Mouse (Mus musculus) limb, embryonic 12.5 days (tissue): ENCODE data around the gene Hpse2. TPM values are rescaled to one million over a fixed set of nuclear protein-coding genes. Genes with fewer than 3 reads are reported as not detected.

ENCODE experiments used
- ATAC-seq: fragments of 200-750 bp; cut with Nextera tagmentation; 2 replicates; pipeline ENCODE4 v1.8.0; 2017; ENCODE audit warnings: low read depth, moderate TSS enrichment; ENCODE audit not compliant: insufficient number of reproducible peaks, insufficient read depth, low FRiP score, low TSS enrichment
- H3K27ac ChIP-seq: fragments of 300-500 bp; sonication (generic); 2 replicates; pipeline ENCODE4 v1.5.1; 2016; ENCODE audit warnings: mild to moderate bottlenecking, moderate library complexity
- H3K27me3 ChIP-seq: fragments of 300-500 bp; sonication (generic); 2 replicates; pipeline ENCODE4 v1.6.1; 2016; ENCODE audit warnings: mild to moderate bottlenecking, moderate library complexity
- H3K36me3 ChIP-seq: fragments of 300-500 bp; sonication (generic); 2 replicates; pipeline ENCODE4 v1.6.1; 2016; ENCODE audit warnings: mild to moderate bottlenecking, moderate library complexity
- H3K4me1 ChIP-seq: fragments of 300-500 bp; sonication (generic); replicated peaks from 2 replicates; pipeline ENCODE4 v1.6.1; 2016
- H3K4me2 ChIP-seq: fragments of 300-500 bp; sonication (generic); 2 replicates; pipeline ENCODE4 v1.6.1; 2016; ENCODE audit warnings: mild to moderate bottlenecking, moderate library complexity
- H3K4me3 ChIP-seq: fragments of 300-500 bp; sonication (generic); replicated peaks from 2 replicates; pipeline ENCODE4 v1.5.1; 2016; ENCODE audit warnings: mild to moderate bottlenecking
- H3K9ac ChIP-seq: fragments of 300-500 bp; sonication (generic); replicated peaks from 2 replicates; pipeline ENCODE4 v1.6.1; 2016; ENCODE audit warnings: mild to moderate bottlenecking, moderate library complexity
- H3K9me3 ChIP-seq: fragments of 300-500 bp; sonication (generic); 2 replicates; pipeline ENCODE4 v1.6.1; 2016; ENCODE audit warnings: mild to moderate bottlenecking, moderate library complexity
- WGBS: fragments of 180-500 bp; shearing (Covaris S2); methylation state at CpG from one replicate; pipeline ENCODE4 v1.1.7; 2016; 5-methylcytosine and 5-hydroxymethylcytosine counted together
- polyA plus RNA-seq: library from polyadenylated mRNA; unstranded; fragments of >200 nt; fragmentation: Nextera tagmentation; extraction: Ambion mirVana; gene quantifications from 2 replicates; pipeline ENCODE4 v1.2.1, GENCODE M21; 2016

Gene Hpse2
- polyA plus RNA-seq, 1 experiment from 2014 or later: 10.4 TPM

- Histone ChIP-seq H3K9me3 (no peaks in the 10 kb centered on the region), H3K27ac (no peak overlapping the region), H3K36me3 (no peaks in the 10 kb centered on the region), H3K4me3 (no peak overlapping the region), H3K4me1 (peaks cover 20% of the 10 kb centered on the region), H3K27me3 (no peaks in the 10 kb centered on the region), H3K4me2 (no peak overlapping the region), H3K9ac (no peak overlapping the region)
- WGBS: 86% methylated on average over 4 of the region's 4 CpGs
- no peak for ATAC-seq
Measured at GRCm38 (mm10) chr19:42839621-42840294, 548.4 kb downstream of the Hpse2 start.

GRCm38 (mm10) chr19:42839118-42839517, 549.0 kb downstream of the Hpse2 start:
- no peaks in the 10 kb centered on the region for H3K27me3 ChIP-seq
- no peak for ATAC-seq
- H3K27ac ChIP-seq: no peak overlapping the region
- no peaks in the 10 kb centered on the region for H3K9me3 ChIP-seq
- no peak overlapping the region for H3K4me3 ChIP-seq
- peaks cover 16% of the 10 kb centered on the region for H3K4me1 ChIP-seq
- H3K36me3 ChIP-seq: no peaks in the 10 kb centered on the region
- WGBS: 83% methylated on average over 2 of the region's 2 CpGs
- no peak overlapping the region for H3K9ac ChIP-seq
- H3K4me2 ChIP-seq: no peak overlapping the region

GRCm38 (mm10) chr19:42838271-42838670, 549.9 kb downstream of the Hpse2 start:
- Histone ChIP-seq H3K36me3 (no peaks in the 10 kb centered on the region), H3K9ac (no peak overlapping the region), H3K27ac (no peak overlapping the region), H3K9me3 (no peaks in the 10 kb centered on the region), H3K4me1 (peaks cover 16% of the 10 kb centered on the region), H3K27me3 (no peaks in the 10 kb centered on the region), H3K4me2 (no peak overlapping the region), H3K4me3 (no peak overlapping the region)
- no peak for ATAC-seq
- WGBS: 53% methylated on average over 2 of the region's 2 CpGs

GRCm38 (mm10) chr19:42837591-42837990, 550.6 kb downstream of the Hpse2 start:
- Histone ChIP-seq H3K36me3 (no peaks in the 10 kb centered on the region), H3K27me3 (no peaks in the 10 kb centered on the region), H3K27ac (no peak overlapping the region), H3K9ac (no peak overlapping the region), H3K4me2 (no peak overlapping the region), H3K9me3 (no peaks in the 10 kb centered on the region), H3K4me3 (no peak overlapping the region), H3K4me1 (peaks cover 16% of the 10 kb centered on the region)
- WGBS: 90% methylated on average over 10 of the region's 10 CpGs
- ATAC-seq: no peak

GRCm38 (mm10) chr19:42833126-42833525, 555.0 kb downstream of the Hpse2 start:
- Histone ChIP-seq H3K9me3 (no peaks in the 10 kb centered on the region), H3K4me1 (0 out of 2 replicates have a peak, but pooled peaks cover 3% of the 10 kb centered on the region), H3K9ac (no peak overlapping the region), H3K4me2 (no peak overlapping the region), H3K27me3 (no peaks in the 10 kb centered on the region), H3K36me3 (no peaks in the 10 kb centered on the region), H3K27ac (no peak overlapping the region), H3K4me3 (no peak overlapping the region)
- no peak for ATAC-seq
- WGBS: 84% methylated on average over 7 of the region's 7 CpGs

- 87% methylated on average over 2 of the region's 2 CpGs for WGBS
- Histone ChIP-seq H3K4me3 (no peak overlapping the region), H3K36me3 (no peaks in the 10 kb centered on the region), H3K4me1 (no peaks in the 10 kb centered on the region), H3K27ac (no peak overlapping the region), H3K4me2 (no peak overlapping the region), H3K9ac (no peak overlapping the region), H3K9me3 (no peaks in the 10 kb centered on the region), H3K27me3 (no peaks in the 10 kb centered on the region)
- no peak for ATAC-seq
Measured at GRCm38 (mm10) chr19:42832251-42832650, 555.9 kb downstream of the Hpse2 start.

GRCm38 (mm10) chr19:42829196-42829595, 559.0 kb downstream of the Hpse2 start:
- no peak overlapping the region for H3K4me3 ChIP-seq
- 69% methylated on average over 4 of the region's 4 CpGs for WGBS
- no peak for ATAC-seq
- no peaks in the 10 kb centered on the region for H3K27me3 ChIP-seq
- no peaks in the 10 kb centered on the region for H3K36me3 ChIP-seq
- H3K4me2 ChIP-seq: no peak overlapping the region
- H3K27ac ChIP-seq: no peak overlapping the region
- no peaks in the 10 kb centered on the region for H3K4me1 ChIP-seq
- no peak overlapping the region for H3K9ac ChIP-seq
- H3K9me3 ChIP-seq: 0 out of 2 replicates have a peak, but pooled peaks cover 4% of the 10 kb centered on the region

GRCm38 (mm10) chr19:42827843-42828242, 560.3 kb downstream of the Hpse2 start:
- H3K27ac ChIP-seq: no peak overlapping the region; the same call in 1 of the 2 replicates
- WGBS: 89% methylated on average over 3 of the region's 3 CpGs

GRCm38 (mm10) chr19:42820109-42820508, 568.0 kb downstream of the Hpse2 start:
- no peaks in the 10 kb centered on the region for H3K9me3 ChIP-seq
- H3K27me3 ChIP-seq: no peaks in the 10 kb centered on the region
- H3K9ac ChIP-seq: no peak overlapping the region
- H3K4me1 ChIP-seq: 0 out of 2 replicates have a peak, but pooled peaks cover 3% of the 10 kb centered on the region
- H3K4me3 ChIP-seq: no peak overlapping the region
- H3K4me2 ChIP-seq: no peak overlapping the region
- ATAC-seq: no peak
- H3K36me3 ChIP-seq: no peaks in the 10 kb centered on the region
- 89% methylated on average over 5 of the region's 5 CpGs for WGBS
- H3K27ac ChIP-seq: no peak overlapping the region

More at GRCm38 (mm10) chr19:42827843-42828242, 560.3 kb downstream of the Hpse2 start:
- H3K4me1 ChIP-seq: no peaks in the 10 kb centered on the region
- no peaks in the 10 kb centered on the region for H3K36me3 ChIP-seq
- no peak overlapping the region for H3K4me2 ChIP-seq
- H3K9me3 ChIP-seq: 0 out of 2 replicates have a peak, but pooled peaks cover 4% of the 10 kb centered on the region
- no peak overlapping the region for H3K9ac ChIP-seq
- ATAC-seq: no peak
- H3K27me3 ChIP-seq: no peaks in the 10 kb centered on the region
- no peak overlapping the region for H3K4me3 ChIP-seq

GRCm38 (mm10) chr19:42817761-42818160, 570.4 kb downstream of the Hpse2 start:
- H3K27ac ChIP-seq: no peak overlapping the region
- WGBS: 78% methylated on average over 2 of the region's 2 CpGs
- H3K36me3 ChIP-seq: no peaks in the 10 kb centered on the region
- H3K4me1 ChIP-seq: 0 out of 2 replicates have a peak, but pooled peaks cover 3% of the 10 kb centered on the region
- no peak overlapping the region for H3K4me2 ChIP-seq
- no peaks in the 10 kb centered on the region for H3K9me3 ChIP-seq
- no peak overlapping the region for H3K4me3 ChIP-seq
- ATAC-seq: no peak
- H3K27me3 ChIP-seq: no peaks in the 10 kb centered on the region
- H3K9ac ChIP-seq: no peak overlapping the region

GRCm38 (mm10) chr19:42816261-42816660, 571.9 kb downstream of the Hpse2 start:
- H3K4me3 ChIP-seq: no peak overlapping the region
- no peaks in the 10 kb centered on the region for H3K9me3 ChIP-seq
- no peak overlapping the region for H3K9ac ChIP-seq
- H3K4me1 ChIP-seq: 0 out of 2 replicates have a peak, but pooled peaks cover 3% of the 10 kb centered on the region
- no peak overlapping the region for H3K27ac ChIP-seq
- no peak for ATAC-seq
- no peaks in the 10 kb centered on the region for H3K36me3 ChIP-seq
- no peak overlapping the region for H3K4me2 ChIP-seq
- WGBS: 88% methylated on average over 2 of the region's 2 CpGs
- H3K27me3 ChIP-seq: no peaks in the 10 kb centered on the region

GRCm38 (mm10) chr19:42810140-42810539, 578.0 kb downstream of the Hpse2 start:
- Histone ChIP-seq H3K9ac (no peak overlapping the region), H3K4me1 (peaks cover 36% of the 10 kb centered on the region), H3K4me2 (no peak overlapping the region), H3K27ac (no peak overlapping the region), H3K36me3 (no peaks in the 10 kb centered on the region), H3K9me3 (no peaks in the 10 kb centered on the region), H3K4me3 (no peak overlapping the region), H3K27me3 (no peaks in the 10 kb centered on the region)
- no peak for ATAC-seq
- 58% methylated on average over 5 of the region's 5 CpGs for WGBS
